Mouse (Mus musculus): Measurements from ENCODE around the gene Rcn3. TPM values are rescaled to one million over a fixed set of nuclear protein-coding genes. Genes with fewer than 3 reads are reported as not detected.
A peak's percentile ranks its signal among the peaks of the same experiment; 100 is the strongest.

The Rcn3 gene
- polyA plus RNA-seq (2015; fragmentation: Nextera tagmentation; extraction: Ambion mirVana) = 158 and 162 TPM in 2 replicates

DNA sequence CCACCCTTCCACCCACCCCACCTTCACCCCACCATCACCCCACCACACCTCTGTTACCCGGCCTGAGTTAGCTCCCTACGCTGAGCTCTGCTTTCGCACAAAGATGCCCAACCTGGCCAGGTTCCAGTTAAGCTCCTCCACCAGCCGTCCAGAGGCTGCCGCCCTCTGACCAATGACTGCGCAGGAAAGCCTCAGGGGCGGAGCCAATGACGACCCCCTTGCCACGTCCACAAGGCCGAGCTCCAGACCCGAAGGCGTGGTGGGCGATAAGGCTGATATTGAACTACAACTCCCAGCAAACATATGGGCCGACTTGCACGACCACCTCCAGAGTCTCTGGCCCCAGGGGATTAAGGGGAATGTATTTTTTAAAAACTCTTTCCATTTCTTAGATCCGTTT is at the start of gene Rcn3:
TSS of gene Rcn3 (minus strand) at position 174 of the 400 bp plus-strand sequence.
- H3K4me2 ChIP-seq (replicated peaks; ENCODE audit: low read depth, low read length) = peak within 1 kb of the TSS; percentile 51
- DNase-seq (ENCODE audit: low spot score) (peak; percentile 95), ATAC-seq (peak; percentile 95)
- H3K27me3 ChIP-seq (replicated peaks; ENCODE audit: insufficient read depth, low read length) = no peaks in the 10 kb centered on the region
- no peaks in the 10 kb centered on the region for H3K36me3 ChIP-seq (ENCODE audit: insufficient read depth, low read length)
- peak within 1 kb of the TSS; percentile 26 for H3K9ac ChIP-seq (replicated peaks; ENCODE audit: low read depth)
- no peak for TF ChIP-seq EP300 (IDR thresholded peaks at IDR 0.05)
- TF ChIP-seq CTCF (IDR thresholded peaks at IDR 0.05) = no peak
- under 1% methylated on average over 16 of the region's 16 CpGs for WGBS
- H3K4me3 ChIP-seq (ENCODE audit: low read depth, low read length) = peak within 1 kb of the TSS; percentile 34
- H3K4me1 ChIP-seq (ENCODE audit: insufficient read depth, low read depth, low read length) = no peaks in the 10 kb centered on the region
- no peaks in the 10 kb centered on the region for H3K9me3 ChIP-seq (ENCODE audit: low read length)
- H3K27ac ChIP-seq (ENCODE audit: low read length) = peak within 1 kb of the TSS; percentile 51

DNA sequence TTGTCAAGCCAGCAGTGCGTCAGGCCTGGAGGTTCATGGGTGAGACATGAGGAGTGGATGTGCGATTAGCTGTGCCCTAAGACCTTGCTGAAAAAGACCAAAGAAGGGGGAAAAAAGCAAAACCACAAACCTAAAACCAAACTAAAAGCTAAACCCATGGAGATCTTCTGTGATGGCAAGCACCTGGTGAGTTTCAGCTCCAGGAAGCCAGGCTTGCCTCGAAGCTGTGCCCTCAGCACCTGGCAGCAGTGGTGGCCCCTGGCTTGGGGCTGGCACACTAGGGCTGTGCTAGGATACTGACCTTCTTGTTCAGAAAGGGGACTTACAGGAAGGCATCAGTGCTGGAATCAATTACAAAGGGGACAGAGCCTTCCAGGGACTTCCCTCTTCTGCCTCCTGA is 49.3 kb upstream of the Rcn3 start:
- TF ChIP-seq CTCF (IDR thresholded peaks at IDR 0.05) = no peak
- no peak for TF ChIP-seq EP300 (IDR thresholded peaks at IDR 0.05)
- H3K4me1 ChIP-seq (ENCODE audit: insufficient read depth, low read depth, low read length) = no peaks in the 10 kb centered on the region
- DNase-seq (ENCODE audit: low spot score) (no peak), ATAC-seq (no peak)
- H3K9me3 ChIP-seq (ENCODE audit: low read length) = no peaks in the 10 kb centered on the region
- 0 out of 2 replicates have a peak, but pooled peaks cover 12% of the 10 kb centered on the region for H3K36me3 ChIP-seq (ENCODE audit: insufficient read depth, low read length)
- no peak overlapping the region for H3K27ac ChIP-seq (ENCODE audit: low read length)
- H3K27me3 ChIP-seq (replicated peaks; ENCODE audit: insufficient read depth, low read length) = no peaks in the 10 kb centered on the region
- no peak overlapping the region for H3K4me2 ChIP-seq (replicated peaks; ENCODE audit: low read depth, low read length)
- 82% methylated on average over 3 of the region's 3 CpGs for WGBS
- H3K9ac ChIP-seq (replicated peaks; ENCODE audit: low read depth) = no peak overlapping the region
- no peak overlapping the region for H3K4me3 ChIP-seq (ENCODE audit: low read depth, low read length)

DNA sequence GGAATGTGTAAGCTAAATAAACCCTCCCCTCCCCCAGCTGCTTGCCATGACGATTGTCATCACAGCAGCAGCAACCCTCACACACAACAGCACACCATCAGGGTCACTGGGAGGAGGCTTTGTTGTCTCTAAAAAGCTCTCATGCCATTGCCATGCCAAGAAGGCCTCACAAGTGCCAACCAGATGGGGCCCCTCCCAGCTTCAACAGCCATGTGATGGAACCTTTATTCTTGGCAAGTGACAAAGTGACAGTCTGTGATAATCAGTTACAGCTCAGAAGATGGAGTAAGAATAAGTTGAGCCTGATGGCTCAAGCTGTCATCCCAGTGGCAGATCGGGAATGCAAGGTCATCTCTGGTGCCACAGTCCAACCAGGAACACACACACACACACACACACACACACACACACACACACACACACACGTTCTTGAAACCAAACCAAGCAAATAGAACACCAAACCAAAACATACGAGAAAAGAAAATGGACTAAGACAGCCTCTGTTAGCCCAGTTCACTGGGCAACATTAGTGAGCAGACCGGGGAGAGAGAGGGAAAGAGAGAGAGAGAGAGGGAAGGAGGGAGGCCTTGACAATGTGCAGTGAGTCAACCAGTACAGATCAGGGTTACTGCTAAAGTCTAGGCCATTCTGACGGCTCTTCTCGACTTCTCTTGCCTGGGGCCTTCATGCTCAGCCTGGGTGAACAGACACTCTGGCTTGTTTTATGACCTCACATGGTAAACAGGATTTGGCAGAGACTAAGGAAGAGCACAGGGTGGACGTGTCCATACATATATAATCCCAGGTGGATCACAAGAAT is 48.1 kb upstream of the Rcn3 start:
- Histone ChIP-seq H3K4me2 (replicated peaks; ENCODE audit: low read depth, low read length) (no peak overlapping the region), H3K9me3 (ENCODE audit: low read length) (no peaks in the 10 kb centered on the region), H3K36me3 (ENCODE audit: insufficient read depth, low read length) (0 out of 2 replicates have a peak, but pooled peaks cover under 1% of the 10 kb centered on the region), H3K4me1 (ENCODE audit: insufficient read depth, low read depth, low read length) (peaks cover 4% of the 10 kb centered on the region; the same call in 1 of the 2 replicates), H3K27ac (ENCODE audit: low read length) (no peak overlapping the region), H3K27me3 (replicated peaks; ENCODE audit: insufficient read depth, low read length) (no peaks in the 10 kb centered on the region), H3K4me3 (ENCODE audit: low read depth, low read length) (no peak overlapping the region), H3K9ac (replicated peaks; ENCODE audit: low read depth) (no peak overlapping the region)
- TF ChIP-seq EP300 (IDR thresholded peaks at IDR 0.05) (no peak), CTCF (IDR thresholded peaks at IDR 0.05) (no peak)
- DNase-seq (ENCODE audit: low spot score) = no peak
- WGBS = 64% methylated on average over 8 of the region's 8 CpGs
- no peak for ATAC-seq

DNA sequence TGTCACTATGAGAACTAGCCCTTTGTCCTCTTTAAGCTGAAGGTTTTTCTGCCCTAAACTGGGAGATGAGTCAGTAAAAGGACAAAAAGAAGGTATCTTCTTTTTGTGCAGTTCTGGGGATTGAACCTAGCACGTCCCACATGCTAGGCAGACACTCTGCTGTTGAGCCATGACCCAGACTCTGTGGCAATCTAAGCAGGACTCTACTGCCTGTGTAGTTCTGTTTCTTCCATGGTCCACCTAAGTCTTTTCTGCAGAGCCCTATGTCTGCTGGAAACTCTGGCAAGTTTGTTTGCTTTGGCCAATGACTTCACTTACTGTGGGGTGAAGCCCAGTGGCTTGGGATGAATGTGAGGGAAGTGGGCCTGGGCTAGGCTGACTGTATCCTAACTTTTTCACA is 46.4 kb upstream of the Rcn3 start:
- Histone ChIP-seq H3K9ac (replicated peaks; ENCODE audit: low read depth) (no peak overlapping the region), H3K36me3 (ENCODE audit: insufficient read depth, low read length) (no peaks in the 10 kb centered on the region), H3K27ac (ENCODE audit: low read length) (no peak overlapping the region), H3K4me3 (ENCODE audit: low read depth, low read length) (no peak overlapping the region), H3K9me3 (ENCODE audit: low read length) (no peaks in the 10 kb centered on the region), H3K27me3 (replicated peaks; ENCODE audit: insufficient read depth, low read length) (no peaks in the 10 kb centered on the region), H3K4me2 (replicated peaks; ENCODE audit: low read depth, low read length) (no peak overlapping the region), H3K4me1 (ENCODE audit: insufficient read depth, low read depth, low read length) (peaks cover 4% of the 10 kb centered on the region; the same call in 1 of the 2 replicates)
- no peak for ATAC-seq
- TF ChIP-seq CTCF (IDR thresholded peaks at IDR 0.05) (no peak), EP300 (IDR thresholded peaks at IDR 0.05) (no peak)
- no peak for DNase-seq (ENCODE audit: low spot score)
- 83% methylated on average over 1 of the region's 1 CpGs for WGBS

DNA sequence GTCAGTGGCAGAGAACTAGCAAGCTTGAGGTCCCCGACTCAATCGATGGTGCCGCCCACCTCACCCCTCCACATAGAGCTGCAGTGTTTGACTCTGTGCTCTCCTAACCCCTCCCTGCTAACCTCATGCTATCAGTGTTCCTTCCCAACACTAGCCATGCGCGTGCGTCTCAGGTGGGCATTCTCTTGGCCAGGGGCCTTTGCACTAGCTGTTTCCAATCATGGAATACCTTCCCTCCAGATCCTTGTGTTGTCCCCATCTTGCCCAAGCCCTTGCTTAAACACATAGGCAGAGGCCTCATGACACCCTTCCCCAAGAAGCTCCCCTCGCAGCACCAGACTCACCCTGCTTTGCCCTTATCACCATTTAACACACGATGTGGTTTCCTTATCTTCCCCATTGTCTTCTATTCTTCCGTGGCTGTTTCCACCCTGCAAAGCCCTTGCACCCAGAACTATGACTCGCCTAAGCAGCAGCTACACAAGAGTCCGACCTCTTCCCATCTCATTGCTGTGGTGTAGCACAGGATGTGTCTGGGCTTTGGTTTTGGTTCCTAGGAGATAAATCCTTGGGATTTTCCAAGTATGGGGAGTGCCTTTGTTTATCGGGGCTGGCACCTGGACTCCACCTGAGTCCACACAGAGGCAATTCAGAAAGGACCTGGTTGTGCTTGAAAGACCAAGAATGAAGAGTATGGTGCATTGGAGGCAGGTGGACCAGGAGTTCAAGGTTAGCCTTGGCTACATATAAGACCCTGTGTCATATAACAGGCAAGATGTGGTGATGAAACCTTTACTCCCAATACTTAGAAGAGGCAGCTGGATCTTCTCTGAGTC is 45.4 kb upstream of the Rcn3 start:
- DNase-seq (ENCODE audit: low spot score) (no peak), ATAC-seq (no peak)
- Histone ChIP-seq H3K27me3 (replicated peaks; ENCODE audit: insufficient read depth, low read length) (no peaks in the 10 kb centered on the region), H3K9me3 (ENCODE audit: low read length) (no peaks in the 10 kb centered on the region), H3K27ac (ENCODE audit: low read length) (no peak overlapping the region), H3K9ac (replicated peaks; ENCODE audit: low read depth) (no peak overlapping the region), H3K36me3 (ENCODE audit: insufficient read depth, low read length) (no peaks in the 10 kb centered on the region), H3K4me3 (ENCODE audit: low read depth, low read length) (no peak overlapping the region), H3K4me1 (ENCODE audit: insufficient read depth, low read depth, low read length) (peaks cover 4% of the 10 kb centered on the region; the same call in 1 of the 2 replicates), H3K4me2 (replicated peaks; ENCODE audit: low read depth, low read length) (no peak overlapping the region)
- no peak for TF ChIP-seq CTCF (IDR thresholded peaks at IDR 0.05)
- TF ChIP-seq EP300 (IDR thresholded peaks at IDR 0.05) = no peak
- 67% methylated on average over 12 of the region's 12 CpGs for WGBS

DNA sequence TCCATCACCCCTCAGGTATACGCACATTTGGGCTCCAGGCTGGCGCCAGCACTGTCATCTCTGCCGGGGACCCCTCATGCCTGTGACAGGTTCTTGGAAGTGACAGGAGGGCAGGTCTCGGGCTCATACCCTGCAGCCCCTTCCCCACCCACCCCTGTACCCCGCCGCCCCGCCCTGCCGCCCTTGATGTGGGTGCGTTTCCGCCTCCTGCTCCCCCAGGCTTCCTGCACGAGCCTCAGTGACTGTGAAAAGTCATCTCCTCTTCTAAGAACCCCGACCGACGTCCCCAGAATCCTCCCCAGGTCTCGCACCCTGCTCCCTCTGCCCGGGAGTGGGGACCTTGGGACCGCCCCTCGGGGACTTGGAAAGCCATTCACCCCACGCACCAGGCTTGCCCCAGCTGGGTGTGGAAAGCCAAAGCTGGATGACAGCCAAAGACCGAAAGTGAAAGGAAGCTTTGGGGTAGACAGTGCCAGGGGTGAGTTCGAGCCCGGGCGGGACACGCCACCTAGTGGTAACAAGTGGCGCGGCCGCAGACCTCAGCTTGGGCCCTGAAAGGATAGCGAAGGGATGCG is 44.1 kb upstream of the Rcn3 start, which contains the start of the genes Gm45713 and Flt3l:
TSS of gene Gm45713 (minus strand) at position 239 of the 575 bp plus-strand sequence.
TSS of gene Flt3l (minus strand) at position 440 of the 575 bp plus-strand sequence.
- Histone ChIP-seq H3K4me3 (ENCODE audit: low read depth, low read length) (peak within 1 kb of the TSS; percentile 62), H3K9me3 (ENCODE audit: low read length) (no peaks in the 10 kb centered on the region), H3K4me1 (ENCODE audit: insufficient read depth, low read depth, low read length) (peaks cover 4% of the 10 kb centered on the region; the same call in 1 of the 2 replicates), H3K27me3 (replicated peaks; ENCODE audit: insufficient read depth, low read length) (no peaks in the 10 kb centered on the region), H3K9ac (replicated peaks; ENCODE audit: low read depth) (peak within 1 kb of the TSS; percentile 60), H3K36me3 (ENCODE audit: insufficient read depth, low read length) (no peaks in the 10 kb centered on the region), H3K27ac (ENCODE audit: low read length) (peak within 1 kb of the TSS; percentile 32; the same call in 1 of the 2 replicates), H3K4me2 (replicated peaks; ENCODE audit: low read depth, low read length) (peak within 1 kb of the TSS; percentile 78)
- ATAC-seq (peak; percentile 90), DNase-seq (ENCODE audit: low spot score) (peak; percentile 96)
- WGBS = 1% methylated on average over 27 of the region's 29 CpGs
- TF ChIP-seq CTCF (IDR thresholded peaks at IDR 0.05) (peak; percentile 98), EP300 (IDR thresholded peaks at IDR 0.05) (no peak)

Data from lung, postnatal 0 days (tissue).